In genomic region chr7:46226253-46226652, GRCm38 (mm10) we compare ENCODE assay signal across 7 mouse cellular contexts. TPM values are rescaled to one million over a fixed set of nuclear protein-coding genes. Genes with fewer than 3 reads are reported as not detected.
DNase-seq lines count a peak whose midpoint lies in the region; ATAC-seq and TF ChIP-seq lines count a peak whose summit lies in the region.

No protein-coding gene starts in this region.

- 33% methylated on average over 7 of the region's 7 CpGs for WGBS in midbrain, embryonic 11.5 days
- 30% methylated on average over 7 of the region's 7 CpGs for WGBS in midbrain, embryonic 15.5 days
- WGBS in limb, embryonic 14.5 days, result 27% methylated on average over 7 of the region's 7 CpGs
- 29% methylated on average over 7 of the region's 7 CpGs for WGBS in small intestine, adult 2 months

- no peak overlapping the region for H3K27ac ChIP-seq in midbrain, embryonic 11.5 days (ENCODE audit: low read depth, low read length)
- no peak overlapping the region for H3K27ac ChIP-seq in midbrain, embryonic 15.5 days
- no peak overlapping the region for H3K27ac ChIP-seq in limb, embryonic 14.5 days (replicated peaks; ENCODE audit: low read depth, low read length)
- no peak overlapping the region for H3K27ac ChIP-seq in small intestine, adult 2 months (ENCODE audit: insufficient read depth, low read depth, low read length)

- no peak overlapping the region for H3K9ac ChIP-seq in midbrain, embryonic 11.5 days (ENCODE audit: low read length)
- no peak overlapping the region for H3K9ac ChIP-seq in midbrain, embryonic 15.5 days
- no peak overlapping the region for H3K9ac ChIP-seq in limb, embryonic 14.5 days (ENCODE audit: low read depth, low read length, severe bottlenecking)

- no peak overlapping the region for H3K4me3 ChIP-seq in midbrain, embryonic 11.5 days (ENCODE audit: low read depth, low read length)
- H3K4me3 ChIP-seq in midbrain, embryonic 15.5 days, result no peak overlapping the region
- H3K4me3 ChIP-seq in limb, embryonic 14.5 days (replicated peaks; ENCODE audit: low read length), result no peak overlapping the region
- H3K4me3 ChIP-seq in small intestine, adult 2 months (ENCODE audit: low read depth, low read length), result no peak overlapping the region

- H3K27me3 ChIP-seq in midbrain, embryonic 11.5 days (ENCODE audit: control insufficient read depth, insufficient read depth, low read length), result no peaks in the 10 kb centered on the region
- no peaks in the 10 kb centered on the region for H3K27me3 ChIP-seq in midbrain, embryonic 15.5 days (replicated peaks)
- no peaks in the 10 kb centered on the region for H3K27me3 ChIP-seq in limb, embryonic 14.5 days (ENCODE audit: control insufficient read depth, insufficient read depth, low read length)
- no peaks in the 10 kb centered on the region for H3K27me3 ChIP-seq in small intestine, adult 2 months (ENCODE audit: control insufficient read depth, insufficient read depth, low read length)

- peak; percentile 91 for DNase-seq in midbrain, embryonic 11.5 days (ENCODE audit: low spot score, missing footprints)
- DNase-seq in adrenal gland, adult 2 months, result peak; percentile 38
- DNase-seq in induced T-regulatory cell, adult 2 months (ENCODE audit: low read depth), result peak; percentile 40
- DNase-seq in limb, embryonic 14.5 days (ENCODE audit: low spot score), result peak; percentile 43

- peak; percentile 30; the same call in 1 of the 2 replicates for ATAC-seq in midbrain, embryonic 11.5 days (ENCODE audit: low FRiP score)
- ATAC-seq in midbrain, embryonic 15.5 days (replicated peaks), result no peak
- peak; percentile 66; the same call in 1 of the 2 replicates for ATAC-seq in common myeloid progenitor, adult 5-6 weeks (replicated peaks; ENCODE audit: low read depth, poor library complexity, severe bottlenecking)
- ATAC-seq in limb, embryonic 14.5 days (ENCODE audit: low FRiP score, low read depth), result no peak

- H3K9me3 ChIP-seq in midbrain, embryonic 11.5 days (ENCODE audit: control insufficient read depth, low read length), result no peaks in the 10 kb centered on the region
- H3K9me3 ChIP-seq in midbrain, embryonic 15.5 days, result no peaks in the 10 kb centered on the region
- H3K9me3 ChIP-seq in limb, embryonic 14.5 days (ENCODE audit: control insufficient read depth, low read length), result no peaks in the 10 kb centered on the region

- peak; percentile 72; the same call in 1 of the 2 replicates for TF ChIP-seq CTCF in small intestine, adult 2 months (IDR thresholded peaks at IDR 0.05; ENCODE audit: extremely low read depth, insufficient read length, insufficient replicate concordance, low read depth, low read length)

- no peak for TF ChIP-seq POLR2A in limb, embryonic 14.5 days (IDR thresholded peaks at IDR 0.05; ENCODE audit: borderline replicate concordance, extremely low read depth, insufficient read depth, insufficient read length)
- TF ChIP-seq POLR2A in small intestine, adult 2 months (IDR thresholded peaks at IDR 0.05; ENCODE audit: low read depth, low read length), result no peak

- H3K4me2 ChIP-seq in midbrain, embryonic 11.5 days, result no peak overlapping the region
- H3K4me2 ChIP-seq in midbrain, embryonic 15.5 days, result no peak overlapping the region
- no peak overlapping the region for H3K4me2 ChIP-seq in limb, embryonic 14.5 days (replicated peaks; ENCODE audit: low read depth, low read length, severe bottlenecking)

- H3K4me1 ChIP-seq in midbrain, embryonic 11.5 days (ENCODE audit: control insufficient read depth, insufficient read depth, low read length), result peaks cover 7% of the 10 kb centered on the region
- H3K4me1 ChIP-seq in midbrain, embryonic 15.5 days, result 0 out of 2 replicates have a peak, but pooled peaks cover 5% of the 10 kb centered on the region
- H3K4me1 ChIP-seq in limb, embryonic 14.5 days (ENCODE audit: control insufficient read depth, insufficient read depth, low read length), result no peaks in the 10 kb centered on the region
- H3K4me1 ChIP-seq in small intestine, adult 2 months (ENCODE audit: control insufficient read depth, insufficient read depth, insufficient read length, low read length), result no peaks in the 10 kb centered on the region

- no peaks in the 10 kb centered on the region for H3K36me3 ChIP-seq in midbrain, embryonic 11.5 days (ENCODE audit: control insufficient read depth, insufficient read depth, low read length)
- H3K36me3 ChIP-seq in midbrain, embryonic 15.5 days (replicated peaks), result no peaks in the 10 kb centered on the region
- no peaks in the 10 kb centered on the region for H3K36me3 ChIP-seq in limb, embryonic 14.5 days (ENCODE audit: control insufficient read depth, insufficient read depth, low read length)
- H3K36me3 ChIP-seq in small intestine, adult 2 months (ENCODE audit: control insufficient read depth, insufficient read depth, low read length), result peaks cover 71% of the 10 kb centered on the region

RNA-seq across cellular contexts. Expression of gene Ush1c, which starts 12.1 kb away (rescaled TPM):
- 2.6 and 2.8 TPM in 2 replicates for polyA plus RNA-seq in midbrain, embryonic 11.5 days (2014; fragmentation: Nextera tagmentation; extraction: Ambion mirVana)
- 1.9 and 2.3 TPM in 2 replicates for polyA plus RNA-seq in midbrain, embryonic 15.5 days (2015; fragmentation: Nextera tagmentation; extraction: Ambion mirVana)
- 1 to 10 TPM; 1.6 to 1.8 TPM for total RNA-seq in adrenal gland, adult 2 months (2021)
- polyA plus RNA-seq in adrenal gland, adult 2 months (2012; rRNA removed), result 0.06 TPM in 1 of 2 replicates, not detected in the other
- total RNA-seq in common myeloid progenitor, adult 5-6 weeks (2017), result not detected in 2 replicates
- polyA plus RNA-seq in limb, embryonic 14.5 days (2012; rRNA removed), result 0.18 and 0.19 TPM in 2 replicates
- polyA plus RNA-seq in limb, embryonic 14.5 days (2014; fragmentation: Nextera tagmentation; extraction: Ambion mirVana), result 0.12 and 0.18 TPM in 2 replicates
- 34.5 and 105 TPM in 2 replicates for polyA plus RNA-seq in small intestine, adult 2 months (2012; rRNA removed)

RNA-seq across cellular contexts. Expression of gene Otog, which starts 14.5 kb away (rescaled TPM):
- not detected in 2 replicates for polyA plus RNA-seq in midbrain, embryonic 11.5 days (2014; fragmentation: Nextera tagmentation; extraction: Ambion mirVana)
- 0.11 TPM in 1 of 2 replicates, not detected in the other for polyA plus RNA-seq in midbrain, embryonic 15.5 days (2015; fragmentation: Nextera tagmentation; extraction: Ambion mirVana)
- 1 to 10 TPM in 1 of 2 experiments, not detected in 1; 1.5 TPM for total RNA-seq in adrenal gland, adult 2 months (2021)
- polyA plus RNA-seq in adrenal gland, adult 2 months (2012; rRNA removed), result 0.04 and 0.16 TPM in 2 replicates
- total RNA-seq in common myeloid progenitor, adult 5-6 weeks (2017), result not detected in 2 replicates
- polyA plus RNA-seq in limb, embryonic 14.5 days (2012; rRNA removed), result 2.3 and 3.3 TPM in 2 replicates
- polyA plus RNA-seq in limb, embryonic 14.5 days (2014; fragmentation: Nextera tagmentation; extraction: Ambion mirVana), result 0.63 and 0.79 TPM in 2 replicates
- 0.04 TPM in 1 of 2 replicates, not detected in the other for polyA plus RNA-seq in small intestine, adult 2 months (2012; rRNA removed)

RNA-seq across cellular contexts. Expression of gene Abcc8, which starts 46.4 kb away (rescaled TPM):
- polyA plus RNA-seq in midbrain, embryonic 11.5 days (2014; fragmentation: Nextera tagmentation; extraction: Ambion mirVana), result 0.46 and 0.49 TPM in 2 replicates
- 5.8 and 9.3 TPM in 2 replicates for polyA plus RNA-seq in midbrain, embryonic 15.5 days (2015; fragmentation: Nextera tagmentation; extraction: Ambion mirVana)
- total RNA-seq in adrenal gland, adult 2 months (2021), result 1 to 10 TPM; 1.7 to 3.3 TPM
- 1.3 and 1.7 TPM in 2 replicates for polyA plus RNA-seq in adrenal gland, adult 2 months (2012; rRNA removed)
- not detected in 2 replicates for total RNA-seq in common myeloid progenitor, adult 5-6 weeks (2017)
- polyA plus RNA-seq in limb, embryonic 14.5 days (2012; rRNA removed), result 1.5 and 2.4 TPM in 2 replicates
- polyA plus RNA-seq in limb, embryonic 14.5 days (2014; fragmentation: Nextera tagmentation; extraction: Ambion mirVana), result 0.98 and 2.6 TPM in 2 replicates
- 1.3 and 2.4 TPM in 2 replicates for polyA plus RNA-seq in small intestine, adult 2 months (2012; rRNA removed)

Comparison
In these comparisons a context has a peak if more than half of its experiments do, and no peak if none do; other contexts are left out.
1. ATAC-seq: peak in midbrain, embryonic 11.5 days (single experiment) and common myeloid progenitor, adult 5-6 weeks (single experiment); none in midbrain, embryonic 15.5 days (single experiment) and limb, embryonic 14.5 days (single experiment).
2. DNase-seq: peak in every context shown above with its lines; median percentile 91 in midbrain, embryonic 11.5 days; 43 in limb, embryonic 14.5 days; 40 in induced T-regulatory cell, adult 2 months; 38 in adrenal gland, adult 2 months.